Mouse (Mus musculus): ENCODE data around the gene Rbms2.
"Not testable (repeated sequence)": the region's sequence is repeated elsewhere in the genome, so short reads cannot be mapped to it uniquely, and the experiment has no call there.

Rbms2 gene

GRCm38 (mm10) chr10:128179989-128180388 is at the start of gene Rbms2:
Gene Rbms2 (minus strand): TSS chr10:128180297.
- DNase-seq (ENCODE audit: low read depth, low spot score), result no peak

DNA sequence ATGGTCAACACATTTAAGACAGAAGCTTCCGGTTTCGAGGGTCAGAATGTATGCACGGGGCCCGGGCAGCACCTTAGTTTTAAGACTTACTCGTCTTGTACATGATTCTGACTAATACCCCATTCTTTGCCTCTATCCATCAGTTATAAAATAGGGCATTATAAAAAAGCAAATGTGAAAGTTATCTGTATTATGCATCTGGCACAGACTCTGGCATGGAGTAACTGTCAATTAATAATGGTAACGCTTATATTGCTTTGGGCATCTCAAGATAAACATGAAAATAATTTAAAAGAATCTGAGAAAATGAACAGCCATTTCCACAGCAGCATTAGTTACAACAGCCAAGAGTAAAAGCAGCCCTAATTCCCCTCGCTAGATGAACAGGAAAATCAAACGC is 47.9 kb upstream of the Rbms2 start:
- no peak for DNase-seq (ENCODE audit: low read depth, low spot score)

DNA sequence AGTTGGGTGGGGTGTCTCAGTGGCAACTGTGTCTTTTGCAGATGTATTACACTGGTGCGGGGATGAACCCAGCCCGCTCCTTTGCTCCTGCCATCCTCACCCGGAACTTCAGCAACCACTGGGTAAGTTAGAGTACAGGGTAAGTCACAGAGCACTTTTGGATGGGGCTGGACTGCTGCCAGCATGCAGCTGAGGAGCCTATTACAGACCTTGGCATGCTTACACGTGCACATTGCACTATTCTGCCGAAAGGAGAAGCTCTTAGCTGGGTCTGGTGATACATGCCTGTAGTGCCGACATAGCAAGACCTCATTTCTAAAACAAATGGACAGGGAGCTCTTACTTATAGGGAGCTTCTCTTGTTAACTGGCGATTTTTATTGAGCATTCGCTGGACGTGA is 47.5 kb upstream of the Rbms2 start:
- no peak for DNase-seq (ENCODE audit: low read depth, low spot score)

GRCm38 (mm10) chr10:128225538-128225937 is 45.4 kb upstream of the Rbms2 start, which contains the start of gene Mip:
Gene Mip (plus strand): TSS chr10:128225838.
- no peak for DNase-seq (ENCODE audit: low read depth, low spot score)

- DNase-seq (ENCODE audit: low read depth, low spot score), result no peak
Observed at GRCm38 (mm10) chr10:128225064-128225463, 45.0 kb upstream of the Rbms2 start.

DNA sequence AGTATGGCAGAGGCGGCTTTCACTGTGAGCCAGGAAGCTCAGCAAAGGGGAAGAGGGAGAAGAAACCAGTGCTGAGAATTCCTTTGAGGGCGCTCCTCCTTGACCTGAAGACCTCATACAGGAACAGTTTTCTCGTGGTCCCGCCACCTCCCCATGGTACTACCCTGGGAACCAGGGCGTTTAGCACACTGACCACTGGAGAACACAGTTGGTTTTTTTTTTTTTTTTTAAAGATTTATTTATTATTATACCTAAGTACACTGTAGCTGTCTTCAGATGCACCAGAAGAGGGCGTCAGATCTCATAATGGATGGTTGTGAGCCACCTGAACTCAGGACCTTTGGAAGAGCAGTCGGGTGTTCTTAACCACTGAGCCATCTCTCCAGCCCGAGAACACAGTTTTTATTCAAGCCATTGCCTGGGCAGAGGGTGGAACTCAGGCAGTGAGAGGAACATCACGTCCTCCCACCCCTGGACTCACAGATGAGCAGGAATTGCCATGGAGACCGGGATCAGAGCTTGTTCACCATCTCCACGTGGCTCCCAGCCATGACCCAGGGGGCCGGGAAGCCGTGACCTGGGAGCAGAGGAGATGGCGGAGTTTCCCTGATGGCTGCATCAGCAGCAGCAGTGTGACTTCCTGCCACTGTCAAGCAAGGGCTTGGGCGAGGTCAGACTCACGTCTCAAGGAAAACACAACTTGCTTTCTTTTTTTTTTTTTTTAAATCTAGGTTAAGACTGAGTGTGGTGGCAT is 41.6 kb upstream of the Rbms2 start:
- DNase-seq (ENCODE audit: low read depth, low spot score), result no peak

DNA sequence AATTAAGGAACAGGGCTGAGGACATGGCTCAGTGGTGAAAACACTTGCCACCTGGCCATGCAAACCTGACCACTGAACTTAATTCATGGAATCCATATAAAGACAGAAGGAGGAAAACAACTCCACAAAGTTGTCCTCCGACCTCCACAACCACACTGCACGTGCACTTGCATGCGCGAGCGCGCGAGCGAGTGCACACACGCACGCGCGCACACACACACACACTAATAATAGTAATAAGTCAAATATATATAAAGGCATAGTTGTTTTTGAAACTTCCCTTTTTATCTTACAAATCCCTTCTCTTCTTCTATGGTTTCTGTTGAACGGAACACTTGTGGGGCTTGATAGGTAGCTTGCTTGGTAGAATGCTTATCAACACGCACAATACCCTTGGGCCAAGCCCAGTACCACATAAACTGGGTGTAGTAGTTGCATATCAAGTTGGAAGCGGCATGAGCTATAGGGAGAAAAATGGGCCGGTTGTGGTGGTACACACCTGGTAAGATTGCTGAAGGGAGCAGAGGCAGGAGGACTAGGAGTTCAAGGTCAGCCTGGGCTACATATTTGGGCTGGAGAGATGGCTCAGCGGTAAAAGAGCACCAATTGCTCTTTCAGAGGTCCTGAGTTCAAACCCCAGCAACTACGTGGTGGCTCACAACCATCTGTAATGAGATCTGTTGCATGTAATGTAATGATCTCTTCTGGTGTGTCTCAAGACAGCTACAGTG is 38.5 kb upstream of the Rbms2 start:
- DNase-seq (ENCODE audit: low read depth, low spot score), result no peak

DNA sequence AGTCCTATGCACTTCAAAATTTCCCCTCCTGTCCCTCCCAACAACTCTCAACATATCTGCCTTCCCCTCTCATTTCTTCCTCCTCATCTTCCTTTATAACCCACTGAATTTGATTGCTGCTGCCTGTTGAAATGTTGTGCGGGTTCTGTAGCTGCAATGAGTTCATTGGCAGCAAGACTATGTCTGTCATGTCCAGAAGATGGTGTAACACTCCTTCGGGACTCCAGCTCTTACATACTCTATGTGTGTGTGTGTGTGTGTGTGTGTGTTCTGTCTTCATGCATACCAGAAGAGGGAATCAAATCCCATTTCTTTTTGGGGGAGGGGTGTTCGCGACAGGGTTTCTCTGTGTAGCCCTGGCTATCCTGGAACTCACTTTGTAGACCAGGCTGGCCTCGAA is 34.9 kb upstream of the Rbms2 start:
- DNase-seq (ENCODE audit: low read depth, low spot score), result no peak

DNA sequence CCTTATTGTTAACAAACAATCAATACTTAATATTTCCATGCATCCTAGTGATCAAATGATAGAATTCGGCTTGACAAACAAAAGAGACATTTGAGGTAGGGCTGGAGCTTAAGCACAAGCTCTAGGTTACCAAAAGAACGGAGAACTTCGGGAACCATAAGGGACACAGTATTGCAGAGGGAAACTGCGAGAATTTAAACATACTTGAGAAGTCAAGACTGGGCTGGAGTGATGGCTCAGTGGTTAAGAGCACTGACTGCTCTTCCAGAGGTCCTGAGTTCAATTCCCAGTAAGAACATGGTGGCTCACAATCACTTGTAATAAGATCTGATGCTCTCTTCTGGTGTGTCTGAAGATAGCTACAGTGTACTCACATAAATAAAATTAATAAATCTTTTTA is 34.0 kb upstream of the Rbms2 start:
- DNase-seq (ENCODE audit: low read depth, low spot score), result not testable (repeated sequence)

- DNase-seq (ENCODE audit: low read depth, low spot score), result peak; percentile 72
Observed at GRCm38 (mm10) chr10:128212871-128213323, 32.8 kb upstream of the Rbms2 start.

GRCm38 (mm10) chr10:128212148-128212547 is 32.1 kb upstream of the Rbms2 start:
- DNase-seq (ENCODE audit: low read depth, low spot score), result no peak

DNA sequence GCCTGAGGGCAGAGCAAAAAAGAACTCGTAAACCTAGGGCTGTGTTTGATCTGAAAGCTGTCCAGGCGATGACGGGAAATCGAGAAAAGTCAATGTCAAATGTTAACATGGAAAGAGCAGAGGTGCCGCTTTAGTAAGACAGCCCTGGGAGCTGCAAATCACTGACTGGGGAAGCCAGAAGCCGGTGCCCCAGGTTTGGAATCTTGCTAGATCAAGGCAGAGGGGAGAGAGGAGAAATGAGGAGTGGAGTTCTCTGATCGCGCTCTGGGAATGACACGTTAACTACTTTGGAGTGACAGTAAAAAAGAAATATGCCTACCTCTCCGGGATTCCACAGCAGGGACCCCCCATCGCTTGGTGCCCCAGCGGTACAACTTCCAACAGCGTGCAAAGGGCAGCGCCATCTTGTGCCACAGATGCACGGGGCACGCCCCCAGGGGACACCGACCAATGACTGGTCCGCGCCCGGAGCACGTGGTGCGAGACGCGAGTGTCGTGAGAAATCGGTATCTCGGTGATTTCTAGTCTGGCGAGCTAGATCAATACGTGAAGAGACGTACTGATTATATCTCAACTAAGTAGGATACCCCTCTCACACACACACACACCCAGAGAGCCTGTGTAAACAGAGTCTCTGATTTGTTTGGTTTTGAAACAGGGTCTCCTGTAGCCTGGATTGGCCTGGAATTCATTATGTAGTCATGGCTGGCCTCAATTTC is 31.5 kb upstream of the Rbms2 start, which contains the start of gene Spryd4:
Spryd4 (minus strand) TSS at position 418 of the 719 bp plus-strand sequence.
- peak; percentile 93 for DNase-seq (ENCODE audit: low read depth, low spot score)

DNA sequence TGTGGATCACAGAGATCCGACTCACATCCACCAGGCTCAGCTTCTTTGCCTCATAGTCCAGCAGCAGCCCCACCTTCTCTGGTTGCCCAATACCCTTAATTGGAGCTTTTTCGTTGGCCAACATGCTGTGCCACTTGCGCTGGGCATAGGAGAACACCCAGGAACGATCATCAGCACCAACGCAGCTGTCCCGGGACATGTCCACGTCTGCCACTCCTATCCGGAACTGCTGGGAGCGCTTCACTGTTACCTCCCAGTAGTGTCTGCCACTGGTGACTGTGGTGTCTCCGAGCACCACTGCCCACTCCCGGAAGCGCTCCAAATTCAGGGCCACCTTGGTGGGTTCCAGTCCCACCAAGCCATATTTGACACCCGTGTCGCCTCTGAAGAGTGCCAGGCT is 30.9 kb upstream of the Rbms2 start:
- DNase-seq (ENCODE audit: low read depth, low spot score), result peak; percentile 35

- DNase-seq (ENCODE audit: low read depth, low spot score), result no peak
Observed at GRCm38 (mm10) chr10:128210131-128210530, 30.0 kb upstream of the Rbms2 start.

DNA sequence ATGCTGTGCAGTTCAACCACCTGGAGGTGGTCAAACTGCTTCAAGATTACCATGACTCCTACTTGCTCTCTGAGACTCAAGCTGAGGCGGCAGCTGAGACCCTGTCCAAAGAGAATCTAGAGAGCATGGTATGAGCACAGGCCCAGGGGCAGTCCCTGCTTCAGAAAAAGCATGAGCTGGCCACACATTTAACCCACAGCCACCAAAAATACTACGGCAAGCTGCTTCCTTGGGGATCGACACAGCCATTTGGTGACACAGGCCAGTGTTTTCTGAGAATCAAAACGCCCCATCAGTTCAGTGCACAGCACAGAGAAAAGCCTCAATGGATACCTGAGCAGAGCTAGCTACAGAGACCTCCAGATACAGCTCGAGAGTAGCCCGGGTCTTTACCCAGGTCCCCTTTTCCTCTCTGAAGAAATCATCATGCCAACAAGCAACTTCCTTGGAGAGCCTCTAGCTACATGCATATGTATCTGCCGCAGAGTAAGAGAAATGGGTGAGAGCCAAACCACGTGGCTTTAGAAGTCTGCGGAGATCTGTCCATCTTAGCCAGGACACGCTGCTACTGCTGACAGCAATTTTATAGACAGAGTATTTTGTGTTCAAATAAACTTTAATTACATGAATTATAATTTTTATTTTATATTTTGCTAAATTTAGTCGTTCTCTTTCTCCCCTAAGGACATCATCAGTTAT is 29.4 kb upstream of the Rbms2 start:
- no peak for DNase-seq (ENCODE audit: low read depth, low spot score)

- DNase-seq (ENCODE audit: low read depth, low spot score), result no peak
Observed at GRCm38 (mm10) chr10:128208326-128208725, 28.2 kb upstream of the Rbms2 start.

DNA sequence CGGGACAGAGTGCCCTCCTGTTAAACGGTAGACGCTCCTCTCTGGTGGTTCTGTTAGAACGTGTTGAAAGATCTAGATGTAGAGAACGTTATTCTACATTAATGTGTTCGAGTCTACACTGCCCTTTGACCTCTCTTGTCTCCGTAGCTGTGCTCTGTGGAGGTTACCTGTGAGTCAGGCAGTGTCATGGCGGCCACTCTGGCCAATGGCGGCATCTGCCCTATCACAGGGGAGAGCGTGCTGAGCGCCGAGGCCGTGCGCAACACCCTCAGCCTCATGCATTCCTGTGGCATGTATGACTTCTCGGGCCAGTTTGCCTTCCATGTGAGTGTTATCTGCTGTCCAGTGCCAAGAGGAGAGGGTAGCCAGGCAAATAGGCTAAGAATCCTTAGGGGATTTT is 24.8 kb upstream of the Rbms2 start:
- DNase-seq (ENCODE audit: low read depth, low spot score), result no peak

DNA sequence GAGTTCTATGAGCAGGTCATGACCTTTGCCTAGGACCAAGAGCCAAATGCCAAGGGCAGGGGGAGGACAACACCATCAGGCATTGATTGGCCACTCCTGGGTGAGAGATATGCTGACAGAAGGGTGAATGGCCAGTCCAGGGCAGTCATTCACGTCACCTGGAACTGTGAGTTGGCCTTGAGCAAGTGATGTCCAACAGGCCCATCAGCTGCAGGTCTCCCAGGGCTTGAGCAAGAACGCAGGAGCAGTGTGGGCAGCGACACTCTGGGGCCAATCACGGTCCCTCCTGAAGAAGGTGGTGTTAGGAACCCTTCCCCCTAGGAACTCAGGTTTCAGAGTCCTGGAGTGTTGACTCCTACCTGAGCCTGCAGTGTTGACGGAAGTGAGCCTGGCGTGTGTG is 21.8 kb upstream of the Rbms2 start:
- DNase-seq (ENCODE audit: low read depth, low spot score), result no peak

- DNase-seq (ENCODE audit: low read depth, low spot score), result no peak
Observed at GRCm38 (mm10) chr10:128194551-128195461, 14.7 kb upstream of the Rbms2 start.

- DNase-seq (ENCODE audit: low read depth, low spot score), result no peak
Observed at GRCm38 (mm10) chr10:128194024-128194550, 14.0 kb upstream of the Rbms2 start, which contains the start of gene Gls2. Gene Gls2 (plus strand): TSS chr10:128194457.

Measured in A20 (cell line).